Mouse (Mus musculus): ENCODE data around the gene Ubxn10. TPM values are rescaled to one million over a fixed set of nuclear protein-coding genes. Genes with fewer than 3 reads are reported as not detected.

Ubxn10 gene
- not detected for polyA plus RNA-seq (2014; fragmentation: Illumina TruSeq; extraction: RNeasy Lipid Tissue Mini Kit (QIAGEN cat#74804); ENCODE audit: low read depth, low replicate concordance)

DNA sequence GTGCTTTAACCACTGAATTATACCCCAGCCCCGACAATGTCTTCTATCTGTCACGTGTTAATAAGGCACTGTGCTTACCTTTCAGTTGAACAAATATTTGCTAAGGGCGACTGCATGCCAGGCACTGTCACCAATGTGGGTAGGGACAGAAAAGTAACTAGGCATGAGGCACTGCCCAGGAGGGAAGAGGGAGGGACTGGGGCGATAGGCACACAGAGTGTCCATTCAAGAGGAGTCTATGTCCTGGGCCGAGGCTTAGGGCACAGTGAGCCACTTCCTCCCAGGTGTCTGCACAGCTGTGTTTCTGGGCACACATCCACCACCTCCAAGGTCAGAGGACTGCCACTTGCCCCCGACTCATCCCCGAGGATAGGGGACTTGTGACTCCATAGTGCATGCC is at the start of gene Ubxn10:
Gene Ubxn10 (minus strand): TSS at position 137 of the 400 bp plus-strand sequence.

DNA sequence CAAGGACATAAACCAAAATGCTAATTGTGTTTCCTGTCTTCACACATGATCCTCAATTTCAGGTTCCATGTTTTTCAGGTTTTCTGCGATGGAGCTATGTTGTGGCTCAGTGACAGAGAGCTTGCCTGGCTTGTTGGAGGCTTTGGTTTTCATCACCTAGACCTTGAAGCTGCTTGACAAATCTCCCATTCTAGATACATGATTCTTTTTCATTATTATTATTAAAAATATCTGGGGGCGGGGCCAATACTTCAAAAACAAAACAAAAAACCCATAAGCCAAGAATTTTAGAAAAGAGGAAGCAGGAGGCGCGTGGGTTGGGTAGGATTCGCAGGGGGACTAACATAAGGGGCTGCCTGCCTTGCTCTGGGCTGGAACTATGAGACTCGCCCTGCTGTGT is 38.5 kb upstream of the Ubxn10 start, which contains the start of gene Pla2g2d:
Gene Pla2g2d (plus strand): TSS at position 301 of the 400 bp plus-strand sequence.

DNA sequence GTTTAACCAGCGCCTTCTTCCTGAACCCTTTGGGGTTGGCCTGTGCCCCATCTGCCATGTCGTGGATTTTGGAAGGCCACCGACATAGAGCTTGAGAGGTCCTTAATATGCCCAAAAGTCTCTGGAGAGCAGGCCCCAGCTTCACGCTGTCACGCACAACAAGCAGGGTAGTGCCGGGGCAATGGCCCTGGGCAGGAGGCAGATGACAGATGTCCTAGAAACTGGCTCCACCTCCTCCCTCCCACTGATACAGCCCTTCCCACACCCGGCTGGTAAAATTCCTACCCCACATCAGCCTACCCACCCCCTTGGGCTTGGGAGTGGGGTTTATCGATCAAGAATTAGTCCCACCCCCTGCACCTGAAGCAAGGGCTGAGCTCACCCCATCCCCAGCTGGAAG is 20.4 kb upstream of the Ubxn10 start, which contains the start of gene Pla2g2f:
Gene Pla2g2f (minus strand): TSS at position 211 of the 400 bp plus-strand sequence.

DNA sequence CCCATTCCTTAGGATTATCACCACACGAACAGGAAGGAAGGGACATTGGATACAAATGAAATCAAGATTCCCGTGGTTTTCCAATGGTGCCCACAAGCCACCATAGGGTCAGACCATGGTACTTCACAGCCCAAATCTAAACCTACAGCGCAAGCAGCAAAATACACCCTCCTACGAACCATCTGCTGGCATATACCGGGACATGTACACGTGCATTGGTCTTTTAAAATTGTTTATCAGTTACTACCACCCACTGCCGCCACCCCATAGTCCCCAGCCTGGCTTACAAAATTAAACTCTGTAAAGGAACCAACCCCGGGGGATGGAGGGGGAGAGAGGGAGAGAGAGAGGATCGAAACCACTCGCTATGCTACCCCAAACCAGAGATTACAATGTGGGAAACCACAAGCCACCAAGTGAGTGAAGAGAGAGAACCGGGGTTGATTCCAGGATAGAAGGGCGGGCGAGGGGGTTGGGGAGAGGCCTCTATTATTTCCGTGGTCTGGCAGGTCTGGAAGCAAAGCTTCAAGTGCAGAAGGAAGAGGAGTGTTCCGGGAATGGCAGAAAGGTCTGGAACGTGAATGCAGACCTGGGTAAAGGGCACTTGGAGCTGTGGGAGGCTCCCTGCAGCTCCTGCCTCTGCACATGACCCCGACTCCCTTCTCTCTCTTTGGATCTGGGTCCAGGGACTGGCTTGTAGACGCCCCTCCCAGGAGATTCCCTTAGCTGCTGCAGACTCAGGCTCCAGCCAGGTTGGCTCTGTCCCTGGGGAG is 12.4 kb downstream of the Ubxn10 start, which contains the start of gene Pla2g2c:
Gene Pla2g2c (plus strand): TSS at position 439 of the 773 bp plus-strand sequence.

Other genes with a start within 250 kb of the Ubxn10 start
- gene Vwa5b1, start 101.3 kb downstream of the Ubxn10 start, polyA plus RNA-seq (2014; fragmentation: Illumina TruSeq; extraction: RNeasy Lipid Tissue Mini Kit (QIAGEN cat#74804); ENCODE audit: low read depth, low replicate concordance): not detected
- not detected for gene Pla2g2c, start 12.4 kb downstream of the Ubxn10 start, polyA plus RNA-seq (2014; fragmentation: Illumina TruSeq; extraction: RNeasy Lipid Tissue Mini Kit (QIAGEN cat#74804); ENCODE audit: low read depth, low replicate concordance)
- not detected for gene Pla2g2f, start 20.5 kb upstream of the Ubxn10 start, polyA plus RNA-seq (2014; fragmentation: Illumina TruSeq; extraction: RNeasy Lipid Tissue Mini Kit (QIAGEN cat#74804); ENCODE audit: low read depth, low replicate concordance)
- gene Pla2g2d, start 38.6 kb upstream of the Ubxn10 start, polyA plus RNA-seq (2014; fragmentation: Illumina TruSeq; extraction: RNeasy Lipid Tissue Mini Kit (QIAGEN cat#74804); ENCODE audit: low read depth, low replicate concordance): not detected
- gene Pla2g5, start 126.3 kb upstream of the Ubxn10 start, polyA plus RNA-seq (2014; fragmentation: Illumina TruSeq; extraction: RNeasy Lipid Tissue Mini Kit (QIAGEN cat#74804); ENCODE audit: low read depth, low replicate concordance): not detected
- not detected for gene Gm13030, start 136.8 kb upstream of the Ubxn10 start, polyA plus RNA-seq (2014; fragmentation: Illumina TruSeq; extraction: RNeasy Lipid Tissue Mini Kit (QIAGEN cat#74804); ENCODE audit: low read depth, low replicate concordance)
- gene Pla2g2e, start 140.8 kb upstream of the Ubxn10 start, polyA plus RNA-seq (2014; fragmentation: Illumina TruSeq; extraction: RNeasy Lipid Tissue Mini Kit (QIAGEN cat#74804); ENCODE audit: low read depth, low replicate concordance): not detected
- gene Otud3, start 176.8 kb upstream of the Ubxn10 start, polyA plus RNA-seq (2014; fragmentation: Illumina TruSeq; extraction: RNeasy Lipid Tissue Mini Kit (QIAGEN cat#74804); ENCODE audit: low read depth, low replicate concordance): 0.85 TPM
- 3.2 TPM for gene Rnf186, start 229.9 kb upstream of the Ubxn10 start, polyA plus RNA-seq (2014; fragmentation: Illumina TruSeq; extraction: RNeasy Lipid Tissue Mini Kit (QIAGEN cat#74804); ENCODE audit: low read depth, low replicate concordance)
- 3.8 TPM for gene Tmco4, start 235.7 kb upstream of the Ubxn10 start, polyA plus RNA-seq (2014; fragmentation: Illumina TruSeq; extraction: RNeasy Lipid Tissue Mini Kit (QIAGEN cat#74804); ENCODE audit: low read depth, low replicate concordance)

All from liver, adult 10 weeks (tissue).